Mouse (Mus musculus) megakaryocyte, embryonic 14.5 days (primary cell): ENCODE data around the gene Cd300ld4. TPM values are rescaled to one million over a fixed set of nuclear protein-coding genes. Genes with fewer than 3 reads are reported as not detected.
"Not testable (repeated sequence)": the region's sequence is repeated elsewhere in the genome, so short reads cannot be mapped to it uniquely, and the experiment has no call there.

Source experiments
- H3K27me3 ChIP-seq: replicated peaks from 2 replicates; pipeline ENCODE3; 2012; ENCODE audit warnings: inconsistent platforms
- H3K36me3 ChIP-seq: replicated peaks from 2 replicates; pipeline ENCODE3; 2012; ENCODE audit warnings: low read length, inconsistent platforms, mixed read lengths
- H3K4me1 ChIP-seq: 2 replicates; pipeline ENCODE4 v1.6.1; 2012; ENCODE audit warnings: inconsistent platforms
- H3K4me3 ChIP-seq: replicated peaks from 2 replicates; pipeline ENCODE3; 2012; ENCODE audit warnings: moderate library complexity, mild to moderate bottlenecking, inconsistent platforms
- H3K9me3 ChIP-seq: 2 replicates; pipeline ENCODE4 v1.6.1; 2012; ENCODE audit warnings: inconsistent platforms
- FLI1 ChIP-seq: IDR thresholded peaks from 2 replicates; pipeline ENCODE4 v1.6.1; 2012; ENCODE audit warnings: low read length, inconsistent platforms, mixed read lengths
- GATA1 ChIP-seq: IDR thresholded peaks from 3 replicates; pipeline ENCODE4 v1.6.1; 2012; ENCODE audit warnings: mixed read lengths, low read length, inconsistent platforms, borderline replicate concordance
- polyA plus RNA-seq: library from polyadenylated mRNA; stranded (reverse); fragments of >175 nt; gene quantifications from 2 replicates; pipeline ENCODE4 v1.2.3, GENCODE M21; 2012; ENCODE audit warnings: low replicate concordance; ENCODE audit not compliant: insufficient read depth

Cd300ld4 gene
- not detected in 2 replicates for polyA plus RNA-seq

- H3K4me3 ChIP-seq, H3K4me1 ChIP-seq, H3K27me3 ChIP-seq, H3K9me3 ChIP-seq, H3K36me3 ChIP-seq: not testable (repeated sequence)
These were observed at the start of gene Cd300ld4 for GRCm38 (mm10) chr11:115026912-115027311. Gene Cd300ld4 (minus strand): TSS chr11:115027012.

- TF ChIP-seq FLI1 (no peak), GATA1 (no peak)
These were observed 49.0 kb upstream of the Cd300ld4 start for GRCm38 (mm10) chr11:115075859-115076258.

GRCm38 (mm10) chr11:115075407-115075806 lies 48.6 kb upstream of the Cd300ld4 start:
- H3K4me3 ChIP-seq: no peak overlapping the region
- TF ChIP-seq GATA1 (no peak), FLI1 (no peak)
- peaks cover 16% of the 10 kb centered on the region for H3K9me3 ChIP-seq
- H3K36me3 ChIP-seq: no peaks in the 10 kb centered on the region
- H3K4me1 ChIP-seq: peaks cover 90% of the 10 kb centered on the region
- H3K27me3 ChIP-seq: peaks cover 32% of the 10 kb centered on the region

More at GRCm38 (mm10) chr11:115075859-115076258, 49.0 kb upstream of the Cd300ld4 start:
- Histone ChIP-seq H3K36me3 (no peaks in the 10 kb centered on the region), H3K4me1 (peaks cover 90% of the 10 kb centered on the region), H3K4me3 (no peak overlapping the region), H3K9me3 (peaks cover 16% of the 10 kb centered on the region), H3K27me3 (peaks cover 28% of the 10 kb centered on the region)

- Histone ChIP-seq H3K4me1 (peaks cover 80% of the 10 kb centered on the region), H3K9me3 (0 out of 2 replicates have a peak, but pooled peaks cover 7% of the 10 kb centered on the region), H3K27me3 (peaks cover 47% of the 10 kb centered on the region), H3K4me3 (no peak overlapping the region), H3K36me3 (no peaks in the 10 kb centered on the region)
- TF ChIP-seq FLI1 (no peak), GATA1 (no peak)
These were observed 46.2 kb upstream of the Cd300ld4 start for GRCm38 (mm10) chr11:115073002-115073401.

- Histone ChIP-seq H3K4me1 (peaks cover 75% of the 10 kb centered on the region), H3K36me3 (no peaks in the 10 kb centered on the region), H3K9me3 (0 out of 2 replicates have a peak, but pooled peaks cover 7% of the 10 kb centered on the region), H3K27me3 (peaks cover 52% of the 10 kb centered on the region), H3K4me3 (peak overlapping the region; percentile 87)
- TF ChIP-seq FLI1: no peak
- no peak for TF ChIP-seq GATA1
These were observed 45.0 kb upstream of the Cd300ld4 start for GRCm38 (mm10) chr11:115071631-115072294.

GRCm38 (mm10) chr11:115071015-115071551 lies 44.3 kb upstream of the Cd300ld4 start:
- no peaks in the 10 kb centered on the region for H3K36me3 ChIP-seq
- peak overlapping the region; percentile 87 for H3K4me3 ChIP-seq
- H3K27me3 ChIP-seq: peaks cover 55% of the 10 kb centered on the region
- H3K4me1 ChIP-seq: peaks cover 71% of the 10 kb centered on the region
- TF ChIP-seq FLI1 (no peak), GATA1 (no peak)
- H3K9me3 ChIP-seq: 0 out of 2 replicates have a peak, but pooled peaks cover 7% of the 10 kb centered on the region

- Histone ChIP-seq H3K4me1 (peaks cover 36% of the 10 kb centered on the region), H3K36me3 (no peaks in the 10 kb centered on the region), H3K4me3 (no peak overlapping the region), H3K27me3 (peaks cover 58% of the 10 kb centered on the region), H3K9me3 (no peaks in the 10 kb centered on the region)
- TF ChIP-seq FLI1 (no peak), GATA1 (no peak)
These were observed 40.0 kb upstream of the Cd300ld4 start for GRCm38 (mm10) chr11:115066768-115067167.

- Histone ChIP-seq H3K9me3 (no peaks in the 10 kb centered on the region), H3K4me1 (peaks cover 11% of the 10 kb centered on the region), H3K36me3 (no peaks in the 10 kb centered on the region), H3K27me3 (peaks cover 62% of the 10 kb centered on the region), H3K4me3 (no peak within 1 kb of the TSS)
- no peak for TF ChIP-seq FLI1
- TF ChIP-seq GATA1: no peak
These were observed 35.3 kb upstream of the Cd300ld4 start, which contains the start of gene Cd300e for GRCm38 (mm10) chr11:115062077-115062476. Gene Cd300e (minus strand): TSS chr11:115062177.

GRCm38 (mm10) chr11:115059797-115060196 lies 33.0 kb upstream of the Cd300ld4 start:
- H3K4me1 ChIP-seq: peaks cover 7% of the 10 kb centered on the region
- H3K4me3 ChIP-seq: no peak overlapping the region
- TF ChIP-seq FLI1 (no peak), GATA1 (no peak)
- no peaks in the 10 kb centered on the region for H3K9me3 ChIP-seq
- H3K27me3 ChIP-seq: peaks cover 59% of the 10 kb centered on the region
- no peaks in the 10 kb centered on the region for H3K36me3 ChIP-seq

- Histone ChIP-seq H3K36me3 (no peaks in the 10 kb centered on the region), H3K27me3 (peaks cover 60% of the 10 kb centered on the region), H3K4me1 (peaks cover 7% of the 10 kb centered on the region), H3K4me3 (no peak overlapping the region), H3K9me3 (no peaks in the 10 kb centered on the region)
- no peak for TF ChIP-seq FLI1
- no peak for TF ChIP-seq GATA1
These were observed 31.9 kb upstream of the Cd300ld4 start for GRCm38 (mm10) chr11:115058701-115059100.
